Mouse (Mus musculus) neural tube, embryonic 11.5 days (tissue): ENCODE data around the gene Rhoh. TPM values are rescaled to one million over a fixed set of nuclear protein-coding genes. Genes with fewer than 3 reads are reported as not detected.

ENCODE experiments used
- ATAC-seq: fragments of 200-750 bp; cut with Nextera tagmentation; 2 replicates; pipeline ENCODE4 v1.8.0; 2017; ENCODE audit warnings: moderate number of reproducible peaks, mild to moderate bottlenecking, moderate TSS enrichment, moderate library complexity; ENCODE audit not compliant: insufficient read depth, low FRiP score, low TSS enrichment
- DNase-seq: peaks from one replicate; pipeline ENCODE4 v3.0.0-alpha.2; 2015; ENCODE audit warnings: low spot score
- H3K27ac ChIP-seq: fragments of 300-500 bp; sonication (generic); 2 replicates; pipeline ENCODE4 v1.5.1; 2014; ENCODE audit warnings: low read depth, mild to moderate bottlenecking, low read length
- H3K27me3 ChIP-seq: fragments of 300-500 bp; sonication (generic); 2 replicates; pipeline ENCODE4 v1.6.1; 2014; ENCODE audit warnings: mild to moderate bottlenecking, low read length, mixed read lengths; ENCODE audit not compliant: control insufficient read depth, insufficient read depth
- H3K36me3 ChIP-seq: fragments of 300-500 bp; sonication (generic); 2 replicates; pipeline ENCODE4 v1.6.1; 2014; ENCODE audit warnings: mild to moderate bottlenecking, low read length, moderate library complexity, mixed read lengths; ENCODE audit not compliant: control insufficient read depth, insufficient read depth
- H3K4me1 ChIP-seq: fragments of 300-500 bp; sonication (generic); 2 replicates; pipeline ENCODE4 v1.6.1; 2014; ENCODE audit warnings: low read length, mixed read lengths; ENCODE audit not compliant: control insufficient read depth, insufficient read depth
- H3K4me2 ChIP-seq: fragments of 300-500 bp; sonication (generic); 2 replicates; pipeline ENCODE4 v1.6.1; 2014; ENCODE audit warnings: low read depth, mild to moderate bottlenecking, moderate library complexity
- H3K4me3 ChIP-seq: fragments of 300-500 bp; sonication (generic); 2 replicates; pipeline ENCODE4 v1.5.1; 2014; ENCODE audit warnings: low read depth, low read length
- H3K9ac ChIP-seq: fragments of 300-500 bp; sonication (generic); 2 replicates; pipeline ENCODE4 v1.6.1; 2014; ENCODE audit warnings: mild to moderate bottlenecking, low read length
- H3K9me3 ChIP-seq: fragments of 300-500 bp; sonication (generic); 2 replicates; pipeline ENCODE4 v1.6.1; 2016; ENCODE audit warnings: low read length; ENCODE audit not compliant: control insufficient read depth
- WGBS: fragments of 180-500 bp; shearing (Covaris S2); extraction: QIAGEN DNeasy Blood & Tissue Kit; methylation state at CpG from one replicate; pipeline ENCODE4 v1.1.7; 2014; 5-methylcytosine and 5-hydroxymethylcytosine counted together
- polyA plus RNA-seq: library from polyadenylated mRNA; unstranded; fragments of >200 nt; fragmentation: Nextera tagmentation; extraction: Ambion mirVana; gene quantifications from 2 replicates; pipeline ENCODE4 v1.2.1, GENCODE M21; 2014

The Rhoh gene
- polyA plus RNA-seq, 1 experiment from 2014 or later: 0.73 TPM

GRCm38 (mm10) chr5:65864486-65864885 is 3.5 kb downstream of the Rhoh start:
- Histone ChIP-seq H3K36me3 (no peaks in the 10 kb centered on the region), H3K4me1 (no peaks in the 10 kb centered on the region), H3K27me3 (no peaks in the 10 kb centered on the region), H3K27ac (no peak overlapping the region), H3K9me3 (no peaks in the 10 kb centered on the region), H3K4me3 (no peak overlapping the region), H3K9ac (no peak overlapping the region), H3K4me2 (no peak overlapping the region)
- 90% methylated on average over 7 of the region's 7 CpGs for WGBS
- DNase-seq (no peak), ATAC-seq (no peak)

GRCm38 (mm10) chr5:65864946-65865345 is 3.9 kb downstream of the Rhoh start:
- Histone ChIP-seq H3K27ac (no peak overlapping the region), H3K9me3 (no peaks in the 10 kb centered on the region), H3K4me1 (no peaks in the 10 kb centered on the region), H3K4me2 (no peak overlapping the region), H3K27me3 (no peaks in the 10 kb centered on the region), H3K9ac (no peak overlapping the region), H3K4me3 (no peak overlapping the region), H3K36me3 (no peaks in the 10 kb centered on the region)
- DNase-seq (no peak), ATAC-seq (no peak)
- 71% methylated on average over 3 of the region's 3 CpGs for WGBS

GRCm38 (mm10) chr5:65866591-65866990 is 5.6 kb downstream of the Rhoh start:
- 86% methylated on average over 6 of the region's 6 CpGs for WGBS
- Histone ChIP-seq H3K4me1 (no peaks in the 10 kb centered on the region), H3K36me3 (no peaks in the 10 kb centered on the region), H3K9ac (no peak overlapping the region), H3K4me3 (no peak overlapping the region), H3K27me3 (no peaks in the 10 kb centered on the region), H3K27ac (no peak overlapping the region), H3K4me2 (no peak overlapping the region), H3K9me3 (no peaks in the 10 kb centered on the region)
- ATAC-seq (no peak), DNase-seq (no peak)

GRCm38 (mm10) chr5:65867380-65868116 is 6.5 kb downstream of the Rhoh start:
- Histone ChIP-seq H3K27ac (no peak overlapping the region), H3K9ac (no peak overlapping the region), H3K27me3 (no peaks in the 10 kb centered on the region), H3K4me1 (no peaks in the 10 kb centered on the region), H3K4me2 (no peak overlapping the region), H3K36me3 (no peaks in the 10 kb centered on the region), H3K9me3 (no peaks in the 10 kb centered on the region), H3K4me3 (no peak overlapping the region)
- no peak for DNase-seq
- ATAC-seq: no peak
- 81% methylated on average over 7 of the region's 7 CpGs for WGBS

GRCm38 (mm10) chr5:65868419-65868818 is 7.4 kb downstream of the Rhoh start:
- no peak overlapping the region for H3K9ac ChIP-seq
- ATAC-seq: no peak
- H3K4me2 ChIP-seq: no peak overlapping the region
- no peak for DNase-seq
- no peaks in the 10 kb centered on the region for H3K27me3 ChIP-seq
- no peak overlapping the region for H3K27ac ChIP-seq
- 72% methylated on average over 3 of the region's 3 CpGs for WGBS
- no peaks in the 10 kb centered on the region for H3K36me3 ChIP-seq
- H3K4me1 ChIP-seq: no peaks in the 10 kb centered on the region
- no peaks in the 10 kb centered on the region for H3K9me3 ChIP-seq
- H3K4me3 ChIP-seq: no peak overlapping the region

GRCm38 (mm10) chr5:65869660-65870059 is 8.6 kb downstream of the Rhoh start:
- H3K4me3 ChIP-seq: no peak overlapping the region
- H3K9ac ChIP-seq: no peak overlapping the region
- H3K27ac ChIP-seq: no peak overlapping the region
- ATAC-seq (no peak), DNase-seq (no peak)
- H3K9me3 ChIP-seq: no peaks in the 10 kb centered on the region
- no peaks in the 10 kb centered on the region for H3K4me1 ChIP-seq
- H3K27me3 ChIP-seq: no peaks in the 10 kb centered on the region
- WGBS: 93% methylated on average over 4 of the region's 4 CpGs
- no peaks in the 10 kb centered on the region for H3K36me3 ChIP-seq
- no peak overlapping the region for H3K4me2 ChIP-seq

GRCm38 (mm10) chr5:65871276-65871875 is 10.4 kb downstream of the Rhoh start:
- no peak overlapping the region for H3K4me3 ChIP-seq
- no peak for DNase-seq
- ATAC-seq: no peak
- no peaks in the 10 kb centered on the region for H3K4me1 ChIP-seq
- H3K36me3 ChIP-seq: no peaks in the 10 kb centered on the region
- H3K27ac ChIP-seq: no peak overlapping the region
- no peak overlapping the region for H3K9ac ChIP-seq
- WGBS: 89% methylated on average over 13 of the region's 13 CpGs
- H3K27me3 ChIP-seq: no peaks in the 10 kb centered on the region
- no peaks in the 10 kb centered on the region for H3K9me3 ChIP-seq
- no peak overlapping the region for H3K4me2 ChIP-seq

- no peak for DNase-seq
- ATAC-seq: no peak
- Histone ChIP-seq H3K4me2 (no peak overlapping the region), H3K9me3 (no peaks in the 10 kb centered on the region), H3K4me1 (no peaks in the 10 kb centered on the region), H3K27me3 (no peaks in the 10 kb centered on the region), H3K9ac (no peak overlapping the region), H3K27ac (no peak overlapping the region), H3K4me3 (no peak overlapping the region), H3K36me3 (no peaks in the 10 kb centered on the region)
- 89% methylated on average over 4 of the region's 4 CpGs for WGBS
Measured at GRCm38 (mm10) chr5:65873212-65873611, 12.2 kb downstream of the Rhoh start.

GRCm38 (mm10) chr5:65875269-65875668 is 14.3 kb downstream of the Rhoh start:
- DNase-seq (no peak), ATAC-seq (no peak)
- Histone ChIP-seq H3K27me3 (no peaks in the 10 kb centered on the region), H3K36me3 (no peaks in the 10 kb centered on the region), H3K27ac (no peak overlapping the region), H3K4me2 (no peak overlapping the region), H3K4me3 (no peak overlapping the region), H3K4me1 (no peaks in the 10 kb centered on the region), H3K9ac (no peak overlapping the region), H3K9me3 (no peaks in the 10 kb centered on the region)
- 90% methylated on average over 7 of the region's 7 CpGs for WGBS
